Mouse (Mus musculus): Measurements from ENCODE around the gene Adam6a.
"Not testable (repeated sequence)": the region's sequence is repeated elsewhere in the genome, so short reads cannot be mapped to it uniquely, and the experiment has no call there.

Adam6a gene

GRCm38 (mm10) chr12:113543608-113544007 is at the start of gene Adam6a:
Gene Adam6a, plus strand, starts transcription at chr12:113543908.
- not testable (repeated sequence) for DNase-seq (ENCODE audit: low read depth, low spot score)

- DNase-seq (ENCODE audit: low read depth, low spot score) = no peak
These were observed 17.8 kb upstream of the Adam6a start for GRCm38 (mm10) chr12:113525901-113526300.

GRCm38 (mm10) chr12:113578241-113578640 is 34.5 kb downstream of the Adam6a start:
- peak; percentile 63 for DNase-seq (ENCODE audit: low read depth, low spot score)

GRCm38 (mm10) chr12:113588001-113588400 is 44.3 kb downstream of the Adam6a start:
- peak; percentile 10 for DNase-seq (ENCODE audit: low read depth, low spot score)
